In the genomic region with DNA sequence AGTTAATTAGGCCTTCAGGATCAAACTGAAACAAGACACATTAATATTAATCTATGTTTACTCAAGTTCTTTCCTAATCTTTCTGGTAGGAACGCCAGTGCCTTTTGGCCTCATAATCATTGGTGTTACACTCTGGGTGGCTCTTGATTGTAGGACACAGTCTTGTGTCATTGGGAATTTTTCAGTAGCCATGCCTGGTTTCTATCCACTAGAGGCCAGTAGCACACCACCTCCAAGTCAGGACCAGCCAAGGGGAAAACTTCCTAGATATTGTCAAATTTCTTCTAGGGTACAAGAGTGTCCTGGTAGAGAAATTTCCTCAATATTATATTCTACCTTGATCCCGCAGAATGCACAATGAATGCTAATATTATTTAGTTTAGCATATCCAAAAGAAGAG, we compare ENCODE assay signal across 10 mouse cellular contexts.
A peak's percentile ranks its signal among the peaks of the same experiment; 100 is the strongest.
DNase-seq lines count a peak whose midpoint lies in the region; ATAC-seq lines count a peak whose summit lies in the region.
"Had no signal": no experiment of that assay in that cellular context is flagged by ENCODE, and none has a peak within 500 bp of the region (broad histone marks: within the 10 kb centered on the region; RNA-seq: fewer than 3 reads in every experiment).

No protein-coding gene starts in this region.

- intact Hi-C loops in heart, postnatal 36 days (cut with DNase I): loop anchor here (1.0 to 5.0 kb wide), 3 partner anchors 145 to 343 kb away; no protein-coding TSS in a partner anchor

- no peaks in the 10 kb centered on the region for H3K27me3 ChIP-seq in neural tube, embryonic 11.5 days (ENCODE audit: control insufficient read depth, insufficient read depth, low read length)
- H3K27me3 ChIP-seq: embryonic facial prominence, embryonic 13.5 days; limb, embryonic 13.5 days had no signal

- H3K27ac ChIP-seq in neural tube, embryonic 11.5 days (ENCODE audit: low read depth, low read length): no peak overlapping the region
- H3K27ac ChIP-seq: embryonic facial prominence, embryonic 13.5 days; limb, embryonic 13.5 days had no signal

- H3K4me1 ChIP-seq in neural tube, embryonic 11.5 days (ENCODE audit: control insufficient read depth, insufficient read depth, low read length): no peaks in the 10 kb centered on the region
- H3K4me1 ChIP-seq: embryonic facial prominence, embryonic 13.5 days; limb, embryonic 13.5 days had no signal

- peak; percentile 41 for DNase-seq in neural tube, embryonic 11.5 days (ENCODE audit: low spot score)
- no peak for DNase-seq in neural tube, embryonic 10.5 days (ENCODE audit: extremely low spot score, low spot score)
- DNase-seq in MN1 (ENCODE audit: low spot score): peak; percentile 43
- peak; percentile 64 for DNase-seq in cerebellum, adult 9-11 months
- peak; percentile 14 to 23 for DNase-seq in heart, postnatal 36 days
- peak; percentile 32 to 49 for DNase-seq in left cerebral cortex, adult 18-20 months (ENCODE audit: low spot score in 2 of 2)
- peak; percentile 42 for DNase-seq in naive thymus-derived CD4-positive, alpha-beta T cell, adult 2 months (ENCODE audit: low read depth)

- no peaks in the 10 kb centered on the region for H3K36me3 ChIP-seq in neural tube, embryonic 11.5 days (ENCODE audit: control insufficient read depth, insufficient read depth, low read length)
- H3K36me3 ChIP-seq: embryonic facial prominence, embryonic 13.5 days; limb, embryonic 13.5 days had no signal

- ATAC-seq in neural tube, embryonic 11.5 days (ENCODE audit: insufficient read depth, low FRiP score, low TSS enrichment): peak; percentile 35; the same call in 1 of the 2 replicates
- no peak for ATAC-seq in inflammation-experienced regulatory T-cells, adult 6 months

- WGBS in neural tube, embryonic 11.5 days: 42% methylated on average over 2 of the region's 2 CpGs

- no peak overlapping the region for H3K9ac ChIP-seq in neural tube, embryonic 11.5 days (ENCODE audit: low read length)
- H3K9ac ChIP-seq: embryonic facial prominence, embryonic 13.5 days; limb, embryonic 13.5 days had no signal

- no peak overlapping the region for H3K4me2 ChIP-seq in neural tube, embryonic 11.5 days (ENCODE audit: low read depth)
- H3K4me2 ChIP-seq: embryonic facial prominence, embryonic 13.5 days; limb, embryonic 13.5 days had no signal

- no peak overlapping the region for H3K4me3 ChIP-seq in neural tube, embryonic 11.5 days (ENCODE audit: low read depth, low read length)
- H3K4me3 ChIP-seq: embryonic facial prominence, embryonic 13.5 days; limb, embryonic 13.5 days had no signal

- no peaks in the 10 kb centered on the region for H3K9me3 ChIP-seq in neural tube, embryonic 11.5 days (ENCODE audit: control insufficient read depth, low read length)
- H3K9me3 ChIP-seq: embryonic facial prominence, embryonic 13.5 days; limb, embryonic 13.5 days had no signal
